Mouse (Mus musculus): Measurements from ENCODE around the gene Bcl2a1b. TPM values are rescaled to one million over a fixed set of nuclear protein-coding genes. Genes with fewer than 3 reads are reported as not detected.
"Not testable (repeated sequence)": the region's sequence is repeated elsewhere in the genome, so short reads cannot be mapped to it uniquely, and the experiment has no call there.

Gene Bcl2a1b
- 100 to 1,000 TPM; 262 to 408 (median 397) TPM for polyA plus RNA-seq (2017; shearing (Covaris generic))

DNA sequence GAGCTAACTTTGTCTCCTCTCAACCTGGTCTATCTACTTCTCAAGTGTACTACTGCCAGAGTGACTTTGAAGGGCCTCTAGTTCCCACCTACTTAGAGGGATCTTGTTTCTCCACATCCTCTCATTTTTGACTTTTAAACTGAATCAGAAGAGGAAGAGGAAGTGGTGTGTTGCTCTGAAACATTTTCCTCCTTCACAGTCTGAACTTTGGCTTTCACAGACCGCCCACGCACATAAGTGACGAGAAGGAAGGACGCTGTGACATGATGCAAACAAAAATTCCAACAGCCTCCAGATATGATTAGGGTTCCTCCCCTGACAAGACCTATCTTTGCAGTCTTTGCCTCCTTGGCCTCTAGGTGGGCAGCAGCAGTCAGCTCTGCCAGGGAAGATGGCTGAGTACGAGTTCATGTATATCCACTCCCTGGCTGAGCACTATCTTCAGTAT lies at the start of gene Bcl2a1b, which contains the start of gene Gm29094:
Bcl2a1b (plus strand) TSS at position 241 of the 448 bp plus-strand sequence.
Gm29094 (plus strand) TSS at position 411 of the 448 bp plus-strand sequence.
- peak; percentile 80 for ATAC-seq

DNA sequence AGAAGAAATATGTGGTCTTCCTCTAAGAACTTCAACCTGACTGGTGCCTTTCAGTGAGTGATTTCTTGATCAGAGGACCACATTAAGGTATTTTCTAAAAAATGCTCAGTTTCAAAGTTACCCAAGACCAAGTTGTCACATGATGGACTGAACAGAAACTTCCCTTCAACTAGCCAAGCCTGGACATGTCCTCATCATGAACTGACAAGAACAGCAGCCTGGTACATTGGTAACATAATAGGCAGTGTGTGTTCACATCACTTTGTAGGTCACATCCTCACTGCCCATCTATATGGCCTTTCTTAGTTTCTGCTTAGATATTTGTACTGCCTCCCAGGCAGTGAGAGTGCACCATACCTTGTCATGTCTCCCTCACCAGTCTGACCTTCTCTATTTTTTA lies 26.5 kb upstream of the Bcl2a1b start:
- not testable (repeated sequence) for ATAC-seq

DNA sequence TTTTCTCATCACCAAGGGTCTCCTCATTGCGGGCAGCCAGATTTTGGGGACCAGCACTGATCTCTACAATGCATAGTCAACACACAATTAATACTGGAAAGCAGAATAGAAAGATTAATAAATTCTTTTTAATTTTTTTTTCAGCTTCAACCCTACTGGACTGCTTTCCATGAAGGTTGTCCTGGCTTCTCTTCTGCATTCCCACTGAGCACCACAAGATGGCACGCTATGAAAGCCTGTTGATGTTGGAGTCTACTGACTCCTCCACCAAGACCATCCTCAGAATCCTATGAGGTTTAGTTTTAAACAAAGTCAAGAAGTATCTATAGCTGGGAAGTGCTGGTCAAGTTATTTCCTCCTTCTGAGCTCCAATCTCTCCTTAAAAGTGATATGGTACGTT lies 20.2 kb upstream of the Bcl2a1b start:
- ATAC-seq, result peak; percentile 83

DNA sequence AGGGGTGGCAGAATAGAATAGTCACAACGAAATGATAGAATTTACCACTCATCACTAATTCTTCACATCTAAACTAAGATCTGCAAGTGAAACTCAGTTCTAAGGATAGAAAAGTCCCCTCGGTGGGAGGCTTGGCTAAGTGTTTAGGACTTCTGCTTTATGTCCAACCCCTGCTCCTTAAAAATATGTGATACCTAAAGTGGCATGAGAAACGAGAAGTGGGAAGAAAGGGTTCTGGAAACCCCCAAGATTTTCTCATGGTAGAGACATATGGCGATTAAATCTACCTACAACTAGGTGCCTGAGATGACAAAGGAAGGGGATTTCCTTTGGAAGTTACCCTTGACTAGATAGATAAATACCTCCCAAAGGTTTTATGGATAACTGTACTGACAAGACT lies 19.5 kb upstream of the Bcl2a1b start:
- ATAC-seq, result peak; percentile 41

DNA sequence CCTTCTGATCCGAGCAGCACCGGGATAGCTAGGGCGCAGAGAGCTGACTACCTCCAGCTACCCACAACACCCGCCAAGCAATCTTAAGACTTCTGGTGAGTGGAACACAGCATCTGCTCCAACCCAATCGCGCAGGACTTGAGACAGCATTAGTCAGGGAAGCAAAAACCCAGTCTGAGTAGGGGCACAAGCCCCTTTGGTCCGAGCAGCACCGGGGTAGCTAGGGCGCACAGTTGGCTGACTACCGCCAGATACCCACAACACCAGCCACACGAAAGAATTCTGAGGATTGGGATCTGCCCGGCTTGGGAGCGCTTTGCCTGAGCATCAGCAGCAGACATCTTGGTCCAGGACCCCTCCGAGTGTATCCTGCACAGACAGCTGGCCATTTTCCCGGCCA lies 12.0 kb upstream of the Bcl2a1b start:
- not testable (repeated sequence) for ATAC-seq

DNA sequence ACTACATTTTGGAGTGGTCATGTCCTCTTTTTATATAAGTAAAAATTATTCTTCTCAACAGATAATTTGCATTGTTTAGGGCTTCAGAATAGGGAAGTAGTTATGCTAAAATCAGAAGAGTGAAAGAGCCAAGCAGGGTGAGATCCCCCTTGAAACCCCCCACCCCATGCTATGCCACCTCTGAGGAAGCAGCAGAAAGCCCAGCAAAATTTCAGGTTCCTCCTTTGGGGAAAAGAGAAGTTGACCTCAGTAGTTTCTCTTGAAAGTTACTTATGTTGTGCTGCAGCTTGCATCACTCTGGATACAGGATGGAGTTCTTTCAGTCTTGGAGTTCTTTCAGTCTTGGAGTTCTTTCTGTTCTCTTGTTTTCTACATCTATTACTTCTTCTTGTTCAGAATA lies 3.5 kb upstream of the Bcl2a1b start:
- not testable (repeated sequence) for ATAC-seq

DNA sequence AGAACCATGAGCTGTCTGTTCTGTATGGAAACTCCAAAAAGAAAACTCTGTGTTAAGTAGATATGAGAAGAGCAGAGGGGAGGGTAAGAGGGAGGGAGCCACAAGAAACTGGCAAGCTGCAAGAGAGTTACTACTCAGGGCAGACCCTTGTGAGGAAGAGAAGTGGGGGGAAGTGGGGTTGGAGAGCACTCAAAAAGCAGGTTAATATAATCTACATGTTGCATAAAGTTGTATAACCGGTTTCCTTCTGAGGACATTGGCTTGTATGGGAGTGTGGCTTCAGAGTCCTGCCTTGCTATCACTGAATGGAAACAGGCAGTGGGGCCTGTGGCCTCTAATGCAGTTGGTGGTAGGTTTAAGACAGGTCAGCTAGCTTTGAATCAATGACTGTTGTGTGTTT lies 1.5 kb upstream of the Bcl2a1b start:
- ATAC-seq, result not testable (repeated sequence)

DNA sequence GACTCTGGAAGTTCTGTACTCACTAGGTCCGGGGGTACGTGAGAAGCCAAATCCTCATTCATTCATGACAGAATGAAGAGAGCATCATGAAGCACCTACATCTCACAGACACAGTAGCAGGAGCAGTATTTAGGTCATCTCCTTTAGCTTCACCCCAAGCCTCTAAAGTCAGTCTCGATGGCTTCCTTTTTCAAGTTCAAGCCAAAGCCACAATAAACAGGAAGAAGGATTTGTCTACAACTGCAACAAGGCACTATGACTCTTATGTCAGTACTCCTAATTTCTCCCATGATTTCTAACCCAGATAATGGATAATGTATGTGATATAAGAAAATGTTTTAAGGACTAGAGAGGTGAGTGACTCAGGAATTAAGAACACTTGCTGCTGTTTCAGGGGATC lies 660 bp upstream of the Bcl2a1b start:
- peak; percentile 18 for ATAC-seq

DNA sequence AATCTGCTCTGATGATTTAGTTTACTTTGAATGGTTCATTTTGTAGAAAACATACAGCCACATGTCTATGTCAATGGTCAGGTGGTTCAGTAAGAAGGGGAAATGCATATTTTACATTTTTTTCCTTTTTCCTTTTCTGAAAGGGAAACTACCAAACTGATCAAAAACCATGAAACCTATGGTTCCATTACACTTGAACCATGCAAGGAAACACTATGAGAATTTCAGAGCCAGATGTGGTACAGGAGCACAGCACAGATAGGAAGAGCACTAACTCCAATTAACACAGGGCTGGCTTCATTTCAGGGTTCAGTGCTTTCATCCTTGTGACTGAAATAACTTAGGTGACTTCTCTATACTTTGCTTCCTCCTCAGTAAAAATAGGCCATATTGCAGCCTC lies 3.2 kb downstream of the Bcl2a1b start:
- ATAC-seq, result peak; percentile 10

DNA sequence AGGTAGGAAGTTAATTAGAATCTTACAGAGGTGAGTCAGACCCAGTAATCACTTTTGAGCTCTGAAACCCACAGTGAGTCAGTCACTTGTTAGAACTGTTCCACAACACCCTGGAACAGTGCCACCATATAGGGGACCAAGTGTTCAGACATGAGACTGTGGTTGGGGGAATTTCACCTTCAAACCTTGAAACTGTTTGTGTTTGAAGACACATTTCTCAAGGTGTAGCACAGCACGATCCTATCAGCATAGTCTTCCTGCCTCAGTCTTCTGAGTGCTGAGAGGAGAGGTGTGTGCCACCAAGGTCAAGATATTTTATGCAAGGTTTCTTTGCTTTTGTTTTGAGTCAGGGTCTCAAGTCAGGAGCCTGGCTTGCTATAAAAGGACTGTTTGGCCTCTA lies 9.9 kb downstream of the Bcl2a1b start:
- ATAC-seq, result peak; percentile 49

DNA sequence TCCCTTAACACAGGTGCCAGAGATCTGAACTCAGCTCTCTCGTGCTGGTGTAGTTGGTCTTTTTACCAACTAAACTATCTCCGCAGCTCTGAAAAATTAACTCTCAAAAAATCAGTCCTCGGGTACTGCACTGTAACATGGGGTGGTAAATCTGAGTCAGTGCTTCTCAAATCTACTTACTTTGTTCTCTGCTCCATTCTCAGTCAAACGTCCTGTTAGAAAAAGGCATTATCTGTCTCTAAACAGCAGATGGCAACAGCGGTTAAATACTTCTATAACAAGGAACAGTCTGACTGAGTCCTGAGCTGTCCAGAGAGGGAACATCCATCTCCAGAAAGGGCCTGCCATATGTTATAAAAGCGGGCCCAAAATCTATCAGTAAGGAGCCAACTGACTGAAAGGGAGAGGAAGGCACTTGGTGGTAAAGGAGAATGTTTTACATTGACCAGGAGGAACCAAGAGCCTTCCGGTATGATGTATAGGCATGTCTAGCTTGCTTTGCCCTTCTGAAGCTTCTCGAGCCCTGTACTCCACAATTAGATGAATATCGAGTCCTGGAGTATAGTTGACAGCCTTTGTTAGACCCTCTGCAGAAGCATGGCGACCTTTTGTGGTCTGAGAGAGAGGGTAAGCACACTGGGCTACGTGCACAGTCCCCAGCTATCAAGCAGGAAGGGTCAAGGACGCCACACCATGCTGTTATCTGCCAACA lies 11.5 kb downstream of the Bcl2a1b start, which contains the start of gene Mthfs:
Mthfs (plus strand) TSS at position 324 of the 712 bp plus-strand sequence.
- peak; percentile 36 for ATAC-seq

DNA sequence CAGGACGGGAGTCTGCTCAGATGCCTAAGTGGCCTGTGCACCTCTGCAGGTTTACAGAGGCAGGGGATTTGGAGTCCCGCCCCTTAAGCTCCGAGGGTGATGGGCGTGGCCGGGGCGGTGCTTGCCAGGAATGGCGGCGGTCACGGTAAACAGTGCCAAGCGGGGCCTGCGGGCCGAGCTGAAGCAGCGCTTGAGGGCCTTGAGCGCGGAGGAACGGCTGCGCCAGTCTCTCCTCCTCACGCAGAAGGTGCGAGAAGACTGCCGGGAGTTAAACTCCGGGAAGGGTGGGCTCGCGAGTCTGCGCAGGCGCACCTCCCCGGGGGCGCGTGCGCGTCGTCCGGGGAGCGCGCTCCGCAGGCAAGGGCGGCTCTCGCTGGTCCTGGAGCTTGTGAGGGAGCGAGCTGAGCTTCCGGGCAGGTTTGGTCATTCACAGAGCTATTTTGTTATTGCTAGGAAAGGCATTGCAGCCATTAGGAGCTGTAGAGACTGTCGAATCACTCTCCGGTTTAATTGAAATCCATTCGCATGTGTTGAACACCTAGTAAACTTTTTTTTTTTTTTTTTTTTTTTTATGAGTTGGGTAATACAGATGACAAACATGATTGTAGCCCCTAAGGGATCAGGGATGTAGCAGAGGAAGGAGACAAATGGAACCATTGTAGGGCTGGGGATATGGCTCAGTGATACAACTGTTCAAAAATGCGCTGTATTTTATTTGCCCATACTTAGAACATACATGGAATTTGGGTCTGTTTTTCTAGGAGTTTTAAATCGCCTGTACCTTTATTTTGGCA lies 12.3 kb downstream of the Bcl2a1b start:
- ATAC-seq, result peak; percentile 69

DNA sequence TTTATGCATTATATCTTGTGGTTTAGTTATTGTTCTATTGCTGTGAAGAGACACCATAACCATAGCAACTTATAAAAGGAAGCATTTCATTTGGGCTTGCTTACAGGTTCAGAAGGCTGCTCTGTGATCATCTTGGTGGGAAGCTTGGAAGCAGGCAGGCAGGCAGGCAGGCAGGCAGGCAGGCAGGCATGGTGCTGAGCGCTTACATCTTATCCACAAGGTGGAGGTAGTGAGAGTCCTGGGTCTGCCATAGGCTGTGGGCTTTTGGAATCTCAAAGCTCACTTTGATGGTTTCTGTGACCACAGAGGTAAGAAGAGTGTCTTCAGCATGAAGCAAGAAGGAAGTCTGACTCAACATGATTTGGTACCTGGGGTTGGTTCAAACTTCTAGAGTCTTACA lies 13.4 kb downstream of the Bcl2a1b start:
- ATAC-seq, result peak; percentile 64

DNA sequence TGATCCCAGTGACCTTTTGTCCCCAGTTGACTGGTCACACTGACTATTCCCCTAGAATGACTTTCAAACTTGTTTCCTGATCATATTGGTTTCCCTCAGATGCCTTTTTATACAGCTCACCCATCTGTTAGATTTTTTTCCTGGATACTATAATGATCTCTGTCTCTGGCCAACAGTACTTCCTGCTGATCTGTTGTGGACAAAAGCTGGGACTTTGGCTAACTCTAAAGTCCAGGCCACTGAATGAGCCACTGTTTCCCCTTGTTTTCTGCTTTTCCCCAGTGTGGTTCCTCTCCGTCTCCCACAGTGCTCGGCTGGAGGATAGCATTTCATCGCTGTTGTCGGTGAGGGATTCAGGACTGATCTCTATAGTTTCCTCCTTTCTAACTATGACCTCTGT lies 19.2 kb downstream of the Bcl2a1b start:
- ATAC-seq, result not testable (repeated sequence)

DNA sequence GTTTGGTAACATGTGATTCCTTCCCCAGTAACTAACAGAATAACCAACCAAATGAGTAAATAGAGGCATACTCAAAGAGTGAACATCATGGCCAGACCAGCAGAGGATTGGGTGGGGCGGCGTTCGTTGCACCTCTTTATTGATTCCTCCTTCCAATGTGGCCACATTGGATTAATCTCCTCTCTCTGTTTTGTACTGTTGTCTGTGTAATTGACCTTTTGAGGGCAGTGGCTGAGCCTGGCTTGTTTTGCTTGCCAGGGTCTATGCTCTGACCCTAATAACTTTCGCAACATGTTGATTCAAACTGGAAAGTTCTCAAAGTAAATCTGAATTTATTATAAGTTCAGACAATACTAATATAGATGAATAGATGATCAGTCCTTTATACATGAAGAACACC lies 20.7 kb downstream of the Bcl2a1b start:
- ATAC-seq, result not testable (repeated sequence)

DNA sequence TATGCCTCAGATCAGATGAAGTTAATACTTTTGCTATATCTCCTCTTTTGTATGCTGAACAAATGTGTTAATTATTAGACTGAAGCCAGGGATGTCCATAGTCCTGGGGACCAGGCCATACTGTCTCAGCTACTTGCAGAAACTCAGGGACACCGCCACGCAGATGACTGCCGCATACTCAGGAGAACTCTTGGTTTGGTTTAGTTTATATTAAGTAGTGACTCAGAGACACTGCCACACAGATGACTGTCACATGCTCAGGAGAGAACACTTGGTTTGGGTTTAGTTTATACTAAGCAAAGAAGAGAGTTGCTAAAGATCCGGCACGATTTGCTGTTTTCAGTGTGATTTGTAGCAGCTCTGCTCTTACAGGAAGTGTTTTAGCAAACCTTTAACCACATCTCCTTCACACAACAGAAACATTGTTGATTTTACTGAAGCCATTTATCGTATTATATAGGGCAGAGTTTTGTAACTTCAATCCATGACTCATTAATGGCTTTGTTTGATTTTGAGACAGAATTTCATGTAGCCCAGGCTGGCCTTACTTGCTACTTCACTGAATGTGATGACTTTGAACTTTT lies 21.8 kb downstream of the Bcl2a1b start:
- peak; percentile 79 for ATAC-seq

DNA sequence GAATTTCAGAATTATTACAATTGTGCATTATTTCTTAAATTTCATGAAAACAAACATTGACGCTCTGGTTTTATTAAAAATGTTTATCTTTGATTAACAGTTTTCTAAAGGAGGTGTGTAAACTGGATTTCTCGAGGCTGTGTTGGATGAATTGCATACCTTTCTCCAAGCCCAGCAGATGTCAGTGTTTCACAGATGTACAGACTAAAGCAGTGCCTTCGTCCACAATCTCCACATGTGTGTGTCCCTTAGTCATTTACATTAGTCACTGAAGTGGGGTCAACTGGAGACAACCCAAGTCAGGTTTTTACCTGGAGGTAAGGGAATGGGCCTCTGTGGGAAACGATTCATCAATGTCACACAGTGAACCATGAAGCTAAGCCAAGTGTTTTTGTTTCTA lies 27.1 kb downstream of the Bcl2a1b start:
- no peak for ATAC-seq

DNA sequence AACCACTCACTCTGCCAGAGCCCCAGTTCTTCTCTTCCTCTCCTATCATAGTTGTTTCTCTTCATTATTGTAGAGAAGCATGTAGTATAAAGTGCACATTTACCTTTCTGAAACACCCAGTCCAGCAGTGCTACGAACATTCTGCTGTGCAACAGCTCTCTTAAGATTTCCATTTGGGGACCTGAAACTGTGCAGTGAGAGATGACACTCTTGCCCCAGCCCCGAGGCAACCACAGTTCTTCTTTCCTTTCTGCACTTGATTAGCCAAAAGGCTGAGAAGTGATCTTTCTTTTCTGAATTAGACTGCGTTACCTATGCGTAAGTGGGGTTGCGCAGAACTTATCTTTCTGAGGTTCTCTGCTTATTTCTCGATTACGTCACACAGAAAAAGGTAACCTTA lies 29.1 kb downstream of the Bcl2a1b start:
- no peak for ATAC-seq

DNA sequence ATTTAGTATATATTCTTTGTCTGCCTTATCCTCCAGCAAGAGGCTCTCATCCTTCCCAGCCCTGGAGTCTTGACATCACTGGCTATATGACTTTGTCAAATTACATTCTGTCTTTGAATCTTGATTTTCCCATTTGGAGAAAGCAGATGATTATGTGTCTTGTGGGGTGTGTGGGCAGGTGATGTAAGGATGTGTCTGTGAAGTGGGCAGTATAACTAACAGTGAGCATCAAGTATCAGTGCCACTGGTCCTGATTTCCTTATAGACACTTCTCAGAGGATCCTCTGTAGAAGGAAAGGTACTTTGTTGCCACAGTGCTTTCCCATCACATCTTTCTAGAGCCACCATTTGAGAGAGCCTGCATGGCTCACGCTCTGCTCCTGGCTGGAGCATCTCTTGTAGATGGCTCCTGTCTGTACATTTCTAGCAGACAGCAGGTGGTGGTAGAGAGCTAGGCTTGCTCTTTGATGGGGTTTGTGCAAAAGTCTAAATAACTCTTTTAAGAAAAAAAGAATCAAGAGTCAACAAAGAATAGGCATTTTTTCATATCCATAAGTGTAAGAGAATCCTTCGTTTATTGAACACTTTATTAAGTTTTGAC lies 32.0 kb downstream of the Bcl2a1b start:
- peak; percentile 69 for ATAC-seq

DNA sequence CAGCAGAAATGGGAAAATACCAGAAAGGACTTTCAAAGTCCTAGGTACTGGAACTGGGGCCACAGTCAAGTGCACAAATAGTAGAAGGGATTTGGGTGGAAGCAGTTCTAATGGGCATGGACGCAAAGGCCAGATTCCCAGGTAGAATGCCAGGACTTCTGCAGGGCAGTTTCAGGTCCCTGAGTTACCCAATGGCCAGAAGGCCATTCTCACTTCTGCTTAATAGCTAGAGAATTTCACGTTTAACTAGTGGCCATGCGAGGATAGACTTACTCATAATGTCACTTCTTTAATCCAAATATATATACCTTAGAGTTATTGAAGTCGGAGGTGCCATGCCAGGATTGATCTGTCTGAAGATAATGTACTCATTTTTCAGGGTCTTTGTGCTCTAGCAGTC lies 38.1 kb downstream of the Bcl2a1b start:
- not testable (repeated sequence) for ATAC-seq

DNA sequence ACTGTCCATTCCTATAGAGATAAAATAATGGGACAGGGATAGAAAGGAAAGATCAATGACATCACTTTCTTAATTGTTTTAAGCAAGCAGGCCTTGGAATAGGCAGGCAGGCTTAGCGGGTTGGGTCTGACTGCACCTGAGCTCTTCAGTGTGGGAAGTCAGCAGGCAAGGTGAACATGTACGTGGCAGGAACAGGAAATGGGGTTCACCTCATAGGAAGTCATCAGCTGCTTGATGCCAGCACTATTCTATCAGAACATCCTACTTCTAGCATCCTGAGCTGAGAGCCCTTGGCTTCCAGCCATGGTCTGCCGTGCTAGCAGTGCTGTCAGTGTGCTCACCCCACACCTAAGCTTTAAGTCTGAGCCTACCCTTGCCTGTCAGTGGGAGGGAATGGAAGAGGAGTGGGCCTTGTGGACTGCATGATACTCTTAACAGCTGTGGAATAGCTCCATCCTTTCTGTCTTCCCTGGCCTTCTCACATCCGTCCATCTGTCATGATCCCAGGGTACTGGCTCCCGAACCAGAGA lies 40.0 kb downstream of the Bcl2a1b start:
- ATAC-seq, result peak; percentile 89

DNA sequence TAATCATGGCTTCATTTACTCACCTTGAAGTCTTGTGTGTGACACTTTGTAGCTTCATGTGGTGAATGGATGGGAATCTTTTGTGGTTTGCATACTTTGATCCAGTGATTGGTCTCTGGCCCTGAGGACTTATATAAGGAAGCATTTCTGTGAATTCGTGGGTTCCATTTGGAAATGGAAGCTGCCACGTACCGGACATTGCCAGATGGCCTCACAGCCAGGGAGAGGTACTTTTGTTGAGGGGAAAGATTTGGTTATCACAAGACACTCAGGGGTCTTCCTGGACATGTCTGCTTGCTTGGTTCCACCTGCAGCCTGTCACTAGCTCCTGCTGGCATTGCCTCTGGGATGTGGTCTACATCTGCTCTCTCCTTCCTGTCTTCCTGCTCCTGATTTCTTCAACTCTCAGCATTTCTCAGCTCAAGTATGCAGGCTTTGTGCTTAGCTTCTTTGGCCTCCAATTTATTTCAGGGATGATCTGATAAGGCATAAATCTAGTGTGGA lies 41.6 kb downstream of the Bcl2a1b start:
- ATAC-seq, result not testable (repeated sequence)
